Mouse (Mus musculus): ENCODE measurements at regions not wholly inside any gene's neighbourhood (a gene's known extent, or its start where the extent isn't known, plus 50 kb on each side); places are given as distances from the start of the nearest gene placed in this dataset.
"Not testable (repeated sequence)": the region's sequence is repeated elsewhere in the genome, so short reads cannot be mapped to it uniquely, and the experiment has no call there.

DNA sequence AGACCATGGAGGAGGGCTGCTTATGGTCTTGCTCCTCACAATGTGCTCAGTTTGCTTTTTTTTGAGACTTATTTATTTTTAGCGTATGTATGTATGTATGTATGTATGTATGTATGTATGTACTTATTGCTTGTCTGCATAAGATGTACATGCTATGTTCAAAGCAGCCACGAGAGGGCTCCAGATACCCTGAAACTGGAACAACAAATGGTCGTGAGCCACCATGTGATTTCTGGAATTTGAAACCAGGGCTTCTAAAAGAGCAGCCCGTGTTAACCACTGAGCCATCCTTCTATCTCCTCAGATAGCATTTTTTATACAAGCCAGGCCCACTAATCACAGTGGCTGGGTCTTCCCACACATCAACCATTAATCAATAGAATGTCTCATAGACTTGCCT is 611.2 kb downstream of the 5730507C01Rik start:
- H3K9ac ChIP-seq (ENCODE audit: low read length): no peak overlapping the region
- ATAC-seq (replicated peaks; ENCODE audit: low FRiP score): no peak
- 78% methylated on average over 4 of the region's 4 CpGs for WGBS

DNA sequence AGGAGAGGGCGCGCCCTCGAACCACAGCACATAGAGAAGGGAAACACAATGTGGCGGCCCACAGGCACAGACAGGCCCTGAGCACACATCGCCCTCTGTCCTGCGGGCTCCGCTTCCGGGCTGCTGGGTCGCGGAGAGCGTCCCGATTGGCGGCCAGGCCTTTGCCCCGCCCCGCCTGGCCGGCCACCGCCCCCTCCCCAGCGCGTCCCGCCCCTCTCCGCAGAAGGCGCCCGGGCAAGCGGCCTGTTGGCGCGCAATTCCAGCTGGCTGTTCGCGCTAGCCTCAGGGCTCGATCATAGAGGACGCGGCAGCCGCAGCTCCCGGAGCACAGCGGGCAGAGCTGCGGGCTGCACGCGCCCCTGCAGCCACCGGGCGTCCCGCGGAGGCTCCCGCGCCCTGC is 661.3 kb downstream of the 5730507C01Rik start:
- Histone ChIP-seq H3K4me3 (ENCODE audit: low read depth, low read length) (no peak overlapping the region), H3K9me3 (ENCODE audit: control insufficient read depth, low read length) (peaks cover 2% of the 10 kb centered on the region; the same call in 1 of the 2 replicates), H3K4me2 (ENCODE audit: low read depth, low read length, severe bottlenecking) (no peak overlapping the region), H3K27me3 (ENCODE audit: control insufficient read depth, insufficient read depth, low read length) (no peaks in the 10 kb centered on the region), H3K9ac (ENCODE audit: low read length) (no peak overlapping the region), H3K27ac (ENCODE audit: low read depth, low read length) (no peak overlapping the region), H3K4me1 (replicated peaks; ENCODE audit: control insufficient read depth, insufficient read depth, low read length) (no peaks in the 10 kb centered on the region), H3K36me3 (ENCODE audit: control insufficient read depth, insufficient read depth, low read length) (no peaks in the 10 kb centered on the region)
- ATAC-seq (replicated peaks; ENCODE audit: low FRiP score) (no peak), DNase-seq (ENCODE audit: low spot score) (no peak)
- 17% methylated on average over 23 of the region's 43 CpGs for WGBS

More for the DNA sequence above, 611.2 kb downstream of the 5730507C01Rik start:
- H3K27ac ChIP-seq (ENCODE audit: low read depth, low read length): no peak overlapping the region
- DNase-seq (ENCODE audit: low spot score): no peak
- H3K9me3 ChIP-seq (ENCODE audit: control insufficient read depth, low read length): no peaks in the 10 kb centered on the region; the same call in 1 of the 2 replicates
- H3K27me3 ChIP-seq (ENCODE audit: control insufficient read depth, insufficient read depth, low read length): no peaks in the 10 kb centered on the region
- H3K36me3 ChIP-seq (ENCODE audit: control insufficient read depth, insufficient read depth, low read length): no peaks in the 10 kb centered on the region
- no peak overlapping the region for H3K4me2 ChIP-seq (ENCODE audit: low read depth, low read length, severe bottlenecking)
- H3K4me1 ChIP-seq (replicated peaks; ENCODE audit: control insufficient read depth, insufficient read depth, low read length): no peaks in the 10 kb centered on the region
- H3K4me3 ChIP-seq (ENCODE audit: low read depth, low read length): no peak overlapping the region

DNA sequence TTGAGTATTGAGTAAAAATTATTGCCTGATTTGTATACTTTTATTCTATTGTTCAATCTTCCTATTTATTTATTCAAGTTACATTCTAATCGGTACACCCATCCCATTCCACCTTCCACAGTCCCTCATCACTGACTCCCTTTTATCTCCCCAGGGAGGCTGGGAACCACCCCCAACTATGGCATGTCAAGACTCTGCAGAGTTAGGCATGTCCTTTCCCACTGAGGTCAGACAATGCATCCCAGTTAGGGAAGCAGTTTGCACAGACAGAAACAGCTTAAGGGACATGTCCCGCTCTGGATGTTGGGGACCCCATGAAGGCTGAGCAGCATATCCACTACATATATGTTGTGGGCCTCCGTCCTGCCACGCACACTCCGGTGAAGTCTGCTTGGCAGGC is 678.1 kb downstream of the 5730507C01Rik start:
- Histone ChIP-seq H3K4me2 (ENCODE audit: low read depth, low read length, severe bottlenecking) (no peak overlapping the region), H3K4me3 (ENCODE audit: low read depth, low read length) (no peak overlapping the region), H3K9ac (ENCODE audit: low read length) (no peak overlapping the region), H3K27me3 (ENCODE audit: control insufficient read depth, insufficient read depth, low read length) (no peaks in the 10 kb centered on the region), H3K9me3 (ENCODE audit: control insufficient read depth, low read length) (peaks cover 6% of the 10 kb centered on the region; the same call in 1 of the 2 replicates), H3K27ac (ENCODE audit: low read depth, low read length) (no peak overlapping the region), H3K4me1 (replicated peaks; ENCODE audit: control insufficient read depth, insufficient read depth, low read length) (no peaks in the 10 kb centered on the region), H3K36me3 (ENCODE audit: control insufficient read depth, insufficient read depth, low read length) (no peaks in the 10 kb centered on the region)
- DNase-seq (ENCODE audit: low spot score): no peak
- 94% methylated on average over 5 of the region's 5 CpGs for WGBS
- no peak for ATAC-seq (replicated peaks; ENCODE audit: low FRiP score)

DNA sequence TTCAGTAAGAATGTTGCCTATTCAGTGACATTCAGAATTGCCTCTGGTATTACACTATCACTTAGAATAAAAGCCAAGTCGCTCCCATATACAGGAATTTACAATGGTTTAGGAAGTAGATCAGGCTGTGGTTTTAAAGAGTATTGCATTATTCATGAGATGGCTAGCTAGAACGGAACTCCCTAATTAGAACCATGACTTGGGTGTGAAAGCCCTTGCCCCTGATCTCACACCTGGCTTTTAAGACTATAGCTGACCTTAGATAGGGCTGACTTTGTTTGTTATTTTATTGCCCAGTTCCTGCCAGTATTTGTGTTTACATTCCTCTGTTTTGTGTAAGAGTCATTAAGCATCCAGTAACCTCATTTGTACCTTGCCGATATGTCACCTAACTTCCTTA is 678.7 kb downstream of the 5730507C01Rik start:
- not testable (repeated sequence) for DNase-seq (ENCODE audit: low spot score); H3K27ac ChIP-seq (ENCODE audit: low read depth, low read length); H3K36me3 ChIP-seq (ENCODE audit: control insufficient read depth, insufficient read depth, low read length); H3K4me2 ChIP-seq (ENCODE audit: low read depth, low read length, severe bottlenecking); H3K4me1 ChIP-seq (replicated peaks; ENCODE audit: control insufficient read depth, insufficient read depth, low read length); ATAC-seq (replicated peaks; ENCODE audit: low FRiP score); H3K4me3 ChIP-seq (ENCODE audit: low read depth, low read length); H3K9ac ChIP-seq (ENCODE audit: low read length); H3K27me3 ChIP-seq (ENCODE audit: control insufficient read depth, insufficient read depth, low read length); H3K9me3 ChIP-seq (ENCODE audit: control insufficient read depth, low read length)
- WGBS: 76% methylated on average over 3 of the region's 3 CpGs

DNA sequence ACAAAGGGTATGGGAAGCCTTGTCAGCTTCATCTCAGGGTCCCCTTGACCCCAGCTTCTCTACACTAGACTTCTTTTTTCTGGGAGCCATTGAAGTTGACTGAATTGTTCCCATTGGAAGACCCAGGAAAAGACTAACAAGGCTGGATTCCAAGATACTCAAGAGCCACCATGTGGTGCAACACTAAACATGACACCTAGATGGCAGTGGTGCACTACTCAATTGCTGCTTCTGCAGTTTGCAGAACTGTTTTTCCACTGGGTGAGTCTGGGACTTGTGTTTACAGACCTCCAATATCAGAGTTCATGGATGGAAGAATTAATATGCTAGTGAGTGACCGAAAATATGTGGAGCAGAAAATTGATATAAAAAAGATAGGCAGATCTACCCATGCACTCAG is 709.7 kb downstream of the 5730507C01Rik start:
- H3K4me1 ChIP-seq (replicated peaks; ENCODE audit: control insufficient read depth, insufficient read depth, low read length); H3K4me3 ChIP-seq (ENCODE audit: low read depth, low read length); DNase-seq (ENCODE audit: low spot score); H3K27me3 ChIP-seq (ENCODE audit: control insufficient read depth, insufficient read depth, low read length); H3K4me2 ChIP-seq (ENCODE audit: low read depth, low read length, severe bottlenecking); H3K27ac ChIP-seq (ENCODE audit: low read depth, low read length); ATAC-seq (replicated peaks; ENCODE audit: low FRiP score); H3K9ac ChIP-seq (ENCODE audit: low read length); H3K9me3 ChIP-seq (ENCODE audit: control insufficient read depth, low read length); H3K36me3 ChIP-seq (ENCODE audit: control insufficient read depth, insufficient read depth, low read length): not testable (repeated sequence)
- WGBS: 85% methylated on average over 1 of the region's 1 CpGs

DNA sequence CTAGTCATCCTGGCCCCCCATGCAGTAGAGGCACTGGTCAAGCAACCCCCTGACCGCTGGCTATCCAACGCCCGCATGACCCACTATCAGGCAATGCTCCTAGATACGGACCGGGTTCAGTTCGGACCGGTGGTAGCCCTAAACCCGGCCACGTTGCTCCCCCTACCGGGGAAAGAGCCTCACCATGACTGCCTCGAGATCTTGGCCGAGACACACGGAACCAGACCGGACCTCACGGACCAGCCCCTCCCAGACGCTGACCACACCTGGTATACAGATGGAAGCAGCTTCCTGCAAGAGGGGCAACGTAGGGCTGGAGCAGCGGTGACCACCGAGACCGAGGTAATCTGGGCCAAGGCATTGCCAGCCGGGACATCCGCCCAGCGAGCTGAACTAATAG is 707.6 kb upstream of the Gm21863 start:
- ATAC-seq (replicated peaks; ENCODE audit: low FRiP score); H3K4me3 ChIP-seq (ENCODE audit: low read depth, low read length); H3K9me3 ChIP-seq (ENCODE audit: control insufficient read depth, low read length); H3K36me3 ChIP-seq (ENCODE audit: control insufficient read depth, insufficient read depth, low read length); DNase-seq (ENCODE audit: low spot score); H3K27me3 ChIP-seq (ENCODE audit: control insufficient read depth, insufficient read depth, low read length); H3K9ac ChIP-seq (ENCODE audit: low read length); H3K4me2 ChIP-seq (ENCODE audit: low read depth, low read length, severe bottlenecking); H3K27ac ChIP-seq (ENCODE audit: low read depth, low read length); H3K4me1 ChIP-seq (replicated peaks; ENCODE audit: control insufficient read depth, insufficient read depth, low read length): not testable (repeated sequence)
- WGBS: 95% methylated on average over 23 of the region's 23 CpGs

DNA sequence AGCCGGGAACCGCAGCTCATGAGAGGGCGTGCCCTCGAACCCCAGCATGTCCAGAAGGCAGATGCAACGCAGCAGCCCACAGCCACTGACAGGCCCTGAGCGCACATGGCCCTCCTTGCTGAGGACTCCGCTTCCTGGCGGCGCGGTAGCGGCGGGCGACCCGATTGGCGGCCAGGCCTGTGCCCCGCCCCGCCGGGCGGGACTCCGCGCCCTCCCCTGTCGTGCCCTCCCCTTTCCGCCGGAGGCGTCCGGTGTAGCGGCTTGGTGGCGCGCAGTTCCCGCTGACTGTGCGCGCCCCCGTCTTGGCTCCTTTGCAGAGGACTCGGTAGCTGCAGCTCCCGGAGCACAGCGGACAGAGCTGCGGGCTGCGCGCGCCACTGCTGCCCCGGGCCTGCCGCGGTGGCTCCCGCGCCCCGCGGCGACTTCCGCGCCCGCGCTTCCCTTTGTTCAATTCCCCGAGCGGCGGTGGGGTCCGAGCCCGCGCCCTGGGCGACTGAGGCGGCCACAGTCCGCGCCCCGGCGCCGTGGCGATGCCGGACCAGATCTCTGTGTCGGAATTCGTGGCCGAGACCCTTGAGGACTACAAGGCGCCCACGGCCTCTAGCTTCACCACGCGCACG is 665.9 kb upstream of the Gm21863 start:
- peak; percentile 68 for DNase-seq (ENCODE audit: low spot score)
- not testable (repeated sequence) for H3K4me1 ChIP-seq (replicated peaks; ENCODE audit: control insufficient read depth, insufficient read depth, low read length); H3K9ac ChIP-seq (ENCODE audit: low read length); H3K27ac ChIP-seq (ENCODE audit: low read depth, low read length); ATAC-seq (replicated peaks; ENCODE audit: low FRiP score); H3K36me3 ChIP-seq (ENCODE audit: control insufficient read depth, insufficient read depth, low read length); H3K27me3 ChIP-seq (ENCODE audit: control insufficient read depth, insufficient read depth, low read length); H3K9me3 ChIP-seq (ENCODE audit: control insufficient read depth, low read length)
- peak overlapping the region; percentile 23 for H3K4me3 ChIP-seq (ENCODE audit: low read depth, low read length)
- H3K4me2 ChIP-seq (ENCODE audit: low read depth, low read length, severe bottlenecking): peak overlapping the region; percentile 26; the same call in 1 of the 2 replicates
- 10% methylated on average over 31 of the region's 75 CpGs for WGBS

DNA sequence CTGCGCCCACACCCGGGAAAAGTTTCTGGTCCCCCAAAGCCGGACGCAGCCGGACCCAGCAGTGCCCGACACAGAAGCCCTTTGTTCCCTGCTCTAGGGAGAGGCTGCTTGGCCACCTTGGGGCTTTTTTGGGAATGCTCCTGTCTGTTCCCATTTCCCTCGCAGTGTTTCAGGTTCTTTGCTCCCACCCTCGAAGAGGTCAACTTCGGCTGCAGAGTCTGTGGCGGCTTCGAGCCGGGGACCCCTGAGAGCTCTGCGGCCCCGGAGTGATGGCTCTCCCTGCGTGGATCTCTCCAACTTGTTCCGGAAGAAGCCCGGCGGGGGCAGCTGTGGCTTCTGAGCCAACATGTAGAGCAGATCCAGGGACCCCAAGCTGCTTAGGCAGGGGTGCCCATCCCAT is 665.3 kb upstream of the Gm21863 start:
- H3K4me3 ChIP-seq (ENCODE audit: low read depth, low read length): peak overlapping the region; percentile 23
- not testable (repeated sequence) for H3K9ac ChIP-seq (ENCODE audit: low read length); H3K36me3 ChIP-seq (ENCODE audit: control insufficient read depth, insufficient read depth, low read length); H3K27me3 ChIP-seq (ENCODE audit: control insufficient read depth, insufficient read depth, low read length); H3K4me2 ChIP-seq (ENCODE audit: low read depth, low read length, severe bottlenecking); DNase-seq (ENCODE audit: low spot score); H3K27ac ChIP-seq (ENCODE audit: low read depth, low read length); H3K9me3 ChIP-seq (ENCODE audit: control insufficient read depth, low read length); H3K4me1 ChIP-seq (replicated peaks; ENCODE audit: control insufficient read depth, insufficient read depth, low read length); ATAC-seq (replicated peaks; ENCODE audit: low FRiP score)
- 58% methylated on average over 18 of the region's 18 CpGs for WGBS

DNA sequence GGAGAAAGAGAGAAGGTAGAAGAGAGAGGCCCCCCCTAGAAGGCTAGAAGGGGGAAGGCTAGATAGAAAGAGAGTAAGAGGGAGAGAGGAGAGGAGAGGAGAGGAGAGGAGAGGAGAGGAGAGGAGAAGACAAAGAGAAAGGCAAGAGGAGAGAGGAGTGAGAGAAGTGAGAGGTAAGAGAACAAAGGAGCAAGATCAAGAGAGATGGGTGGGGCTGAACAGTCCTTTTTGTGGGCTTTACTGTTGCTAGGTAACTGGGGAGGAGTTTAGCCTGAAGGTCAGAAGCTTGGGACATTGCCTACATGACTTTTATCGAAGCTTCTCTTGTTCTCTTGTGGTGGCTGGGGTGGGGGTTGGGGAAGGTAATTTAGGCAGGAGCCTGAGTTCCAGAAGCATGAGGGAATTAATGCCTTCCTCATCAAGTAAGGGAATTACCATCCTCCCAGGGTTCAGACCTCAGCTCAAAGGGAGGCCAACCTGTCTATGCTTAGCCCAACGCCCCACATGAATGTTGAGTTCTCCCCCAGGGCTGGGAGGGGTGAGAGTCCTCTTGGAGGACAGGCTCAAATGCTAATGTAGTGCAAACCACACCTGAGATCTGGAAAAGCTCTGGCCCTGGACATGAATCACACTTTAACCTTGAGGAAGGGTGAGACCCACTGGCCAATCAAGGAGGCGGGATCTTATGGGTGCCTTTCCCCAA is 662.1 kb upstream of the Gm21863 start:
- not testable (repeated sequence) for H3K27ac ChIP-seq (ENCODE audit: low read depth, low read length); H3K9ac ChIP-seq (ENCODE audit: low read length); H3K4me2 ChIP-seq (ENCODE audit: low read depth, low read length, severe bottlenecking); H3K36me3 ChIP-seq (ENCODE audit: control insufficient read depth, insufficient read depth, low read length); ATAC-seq (replicated peaks; ENCODE audit: low FRiP score); H3K4me3 ChIP-seq (ENCODE audit: low read depth, low read length); DNase-seq (ENCODE audit: low spot score); H3K27me3 ChIP-seq (ENCODE audit: control insufficient read depth, insufficient read depth, low read length); H3K9me3 ChIP-seq (ENCODE audit: control insufficient read depth, low read length); H3K4me1 ChIP-seq (replicated peaks; ENCODE audit: control insufficient read depth, insufficient read depth, low read length)
- 92% methylated on average over 2 of the region's 3 CpGs for WGBS

All from forebrain, embryonic 11.5 days (tissue).